Mouse (Mus musculus): Measurements from ENCODE around the gene Utp3. TPM values are rescaled to one million over a fixed set of nuclear protein-coding genes. Genes with fewer than 3 reads are reported as not detected.

Gene Utp3
- total and polyA plus RNA-seq, 2 experiments from 2014 or later, result 11.3 to 51.8 TPM

- no peak for TF ChIP-seq CTCF (IDR thresholded peaks at IDR 0.05; ENCODE audit: low read depth)
- Histone ChIP-seq H3K4me2 (ENCODE audit: low read depth, low read length) (no peak overlapping the region), H3K4me3 (ENCODE audit: low read length) (no peak overlapping the region), H3K4me1 (ENCODE audit: insufficient read depth, low read length) (peaks cover 4% of the 10 kb centered on the region), H3K27me3 (ENCODE audit: insufficient read depth, low read length) (no peaks in the 10 kb centered on the region), H3K27ac (no peak overlapping the region), H3K9ac (replicated peaks; ENCODE audit: low read length) (no peak overlapping the region), H3K9me3 (ENCODE audit: low read length) (no peaks in the 10 kb centered on the region), H3K36me3 (ENCODE audit: insufficient read depth, low read length) (no peaks in the 10 kb centered on the region)
- 81% methylated on average over 9 of the region's 9 CpGs for WGBS
- ATAC-seq (no peak), DNase-seq (ENCODE audit: low spot score) (no peak)
Measured at GRCm38 (mm10) chr5:88561080-88561814, 7.0 kb downstream of the Utp3 start.

GRCm38 (mm10) chr5:88562863-88563780 lies 8.9 kb downstream of the Utp3 start:
- Histone ChIP-seq H3K9me3 (ENCODE audit: low read length) (no peaks in the 10 kb centered on the region), H3K4me1 (ENCODE audit: insufficient read depth, low read length) (peaks cover 4% of the 10 kb centered on the region; the same call in 1 of the 2 replicates), H3K9ac (replicated peaks; ENCODE audit: low read length) (no peak overlapping the region), H3K36me3 (ENCODE audit: insufficient read depth, low read length) (no peaks in the 10 kb centered on the region), H3K27ac (no peak overlapping the region), H3K4me3 (ENCODE audit: low read length) (no peak overlapping the region), H3K27me3 (ENCODE audit: insufficient read depth, low read length) (no peaks in the 10 kb centered on the region), H3K4me2 (ENCODE audit: low read depth, low read length) (no peak overlapping the region; the same call in 1 of the 2 replicates)
- WGBS, result 78% methylated on average over 8 of the region's 8 CpGs
- ATAC-seq (no peak), DNase-seq (ENCODE audit: low spot score) (no peak)
- peak; percentile 19; the same call in 1 of the 2 replicates for TF ChIP-seq CTCF (IDR thresholded peaks at IDR 0.05; ENCODE audit: low read depth)

- H3K4me3 ChIP-seq (ENCODE audit: low read length), result peak within 1 kb of the TSS; percentile 89
- H3K4me1 ChIP-seq (ENCODE audit: insufficient read depth, low read length), result peaks cover 4% of the 10 kb centered on the region; the same call in 1 of the 2 replicates
- no peaks in the 10 kb centered on the region for H3K27me3 ChIP-seq (ENCODE audit: insufficient read depth, low read length)
- peak within 1 kb of the TSS; percentile 89 for H3K9ac ChIP-seq (replicated peaks; ENCODE audit: low read length)
- peak within 1 kb of the TSS; percentile 85 for H3K27ac ChIP-seq
- WGBS, result under 1% methylated on average over 67 of the region's 71 CpGs
- ATAC-seq, result peak; percentile 87
- no peaks in the 10 kb centered on the region for H3K36me3 ChIP-seq (ENCODE audit: insufficient read depth, low read length)
- H3K9me3 ChIP-seq (ENCODE audit: low read length), result no peaks in the 10 kb centered on the region
- peak; percentile 88 for DNase-seq (ENCODE audit: low spot score)
- TF ChIP-seq CTCF (IDR thresholded peaks at IDR 0.05; ENCODE audit: low read depth), result peak; percentile 32
- H3K4me2 ChIP-seq (ENCODE audit: low read depth, low read length), result peak within 1 kb of the TSS; percentile 75
Measured at GRCm38 (mm10) chr5:88564501-88565147, 10.4 kb downstream of the Utp3 start, which contains the start of gene Rufy3. Rufy3 (plus strand) TSS chr5:88565040.

- Histone ChIP-seq H3K4me3 (ENCODE audit: low read length) (peak overlapping the region; percentile 89), H3K27me3 (ENCODE audit: insufficient read depth, low read length) (no peaks in the 10 kb centered on the region), H3K9me3 (ENCODE audit: low read length) (no peaks in the 10 kb centered on the region), H3K36me3 (ENCODE audit: insufficient read depth, low read length) (no peaks in the 10 kb centered on the region), H3K4me1 (ENCODE audit: insufficient read depth, low read length) (peaks cover 4% of the 10 kb centered on the region; the same call in 1 of the 2 replicates), H3K27ac (peak overlapping the region; percentile 85), H3K4me2 (ENCODE audit: low read depth, low read length) (peak overlapping the region; percentile 75), H3K9ac (replicated peaks; ENCODE audit: low read length) (peak overlapping the region; percentile 89)
- WGBS, result 3% methylated on average over 58 of the region's 119 CpGs
- peak; percentile 77 for ATAC-seq
- peak; percentile 68 for DNase-seq (ENCODE audit: low spot score)
- TF ChIP-seq CTCF (IDR thresholded peaks at IDR 0.05; ENCODE audit: low read depth), result no peak
Measured at GRCm38 (mm10) chr5:88565148-88566033, 11.1 kb downstream of the Utp3 start.

- peak; percentile 36; the same call in 1 of the 2 replicates for ATAC-seq
- TF ChIP-seq CTCF (IDR thresholded peaks at IDR 0.05; ENCODE audit: low read depth), result no peak
- Histone ChIP-seq H3K36me3 (ENCODE audit: insufficient read depth, low read length) (no peaks in the 10 kb centered on the region), H3K9ac (replicated peaks; ENCODE audit: low read length) (peak overlapping the region; percentile 89), H3K27me3 (ENCODE audit: insufficient read depth, low read length) (no peaks in the 10 kb centered on the region), H3K4me2 (ENCODE audit: low read depth, low read length) (peak overlapping the region; percentile 75), H3K27ac (peak overlapping the region; percentile 85), H3K4me1 (ENCODE audit: insufficient read depth, low read length) (peaks cover 4% of the 10 kb centered on the region; the same call in 1 of the 2 replicates), H3K4me3 (ENCODE audit: low read length) (peak overlapping the region; percentile 89), H3K9me3 (ENCODE audit: low read length) (no peaks in the 10 kb centered on the region)
- 3% methylated on average over 14 of the region's 14 CpGs for WGBS
- DNase-seq (ENCODE audit: low spot score), result peak; percentile 40
Measured at GRCm38 (mm10) chr5:88566034-88566841, 12.0 kb downstream of the Utp3 start.

Data from hindbrain, postnatal 0 days (tissue).